Mouse (Mus musculus): ENCODE measurements around the gene 4933400A11Rik. TPM values are rescaled to one million over a fixed set of nuclear protein-coding genes. Genes with fewer than 3 reads are reported as not detected.

The 4933400A11Rik gene
- polyA plus RNA-seq, 1 experiment, result not detected

GRCm38 (mm10) chrX:169789702-169790101, 10.3 kb upstream of the 4933400A11Rik start:
- DNase-seq, result no peak
- Histone ChIP-seq H3K4me1 (ENCODE audit: control insufficient read depth, insufficient read depth, low read length) (no peaks in the 10 kb centered on the region), H3K27me3 (replicated peaks; ENCODE audit: control insufficient read depth, insufficient read depth, low read length) (no peaks in the 10 kb centered on the region), H3K4me3 (ENCODE audit: insufficient read depth, low read depth, low read length) (no peak overlapping the region), H3K27ac (ENCODE audit: insufficient read depth, low read depth, low read length) (no peak overlapping the region), H3K36me3 (ENCODE audit: control insufficient read depth, insufficient read depth, low read length) (no peaks in the 10 kb centered on the region)
- 79% methylated on average over 5 of the region's 5 CpGs for WGBS
- TF ChIP-seq POLR2A (IDR thresholded peaks at IDR 0.05; ENCODE audit: low read depth, low read length) (no peak), CTCF (conservative IDR thresholded peaks at IDR 0.05; ENCODE audit: insufficient read depth, insufficient read length, low read depth, low read length) (no peak)

- Histone ChIP-seq H3K4me1 (ENCODE audit: control insufficient read depth, insufficient read depth, low read length) (no peaks in the 10 kb centered on the region), H3K36me3 (ENCODE audit: control insufficient read depth, insufficient read depth, low read length) (no peaks in the 10 kb centered on the region), H3K27ac (ENCODE audit: insufficient read depth, low read depth, low read length) (no peak overlapping the region), H3K27me3 (replicated peaks; ENCODE audit: control insufficient read depth, insufficient read depth, low read length) (no peaks in the 10 kb centered on the region), H3K4me3 (ENCODE audit: insufficient read depth, low read depth, low read length) (no peak overlapping the region)
- TF ChIP-seq POLR2A (IDR thresholded peaks at IDR 0.05; ENCODE audit: low read depth, low read length), result no peak
- TF ChIP-seq CTCF (conservative IDR thresholded peaks at IDR 0.05; ENCODE audit: insufficient read depth, insufficient read length, low read depth, low read length), result no peak
- no peak for DNase-seq
- WGBS, result 89% methylated on average over 3 of the region's 3 CpGs
Measured at GRCm38 (mm10) chrX:169758001-169758400, 21.4 kb downstream of the 4933400A11Rik start.

- Histone ChIP-seq H3K27me3 (replicated peaks; ENCODE audit: control insufficient read depth, insufficient read depth, low read length) (no peaks in the 10 kb centered on the region), H3K27ac (ENCODE audit: insufficient read depth, low read depth, low read length) (no peak overlapping the region), H3K4me3 (ENCODE audit: insufficient read depth, low read depth, low read length) (no peak overlapping the region), H3K36me3 (ENCODE audit: control insufficient read depth, insufficient read depth, low read length) (no peaks in the 10 kb centered on the region), H3K4me1 (ENCODE audit: control insufficient read depth, insufficient read depth, low read length) (no peaks in the 10 kb centered on the region)
- no peak for TF ChIP-seq CTCF (conservative IDR thresholded peaks at IDR 0.05; ENCODE audit: insufficient read depth, insufficient read length, low read depth, low read length)
- TF ChIP-seq POLR2A (IDR thresholded peaks at IDR 0.05; ENCODE audit: low read depth, low read length), result no peak
- DNase-seq, result no peak
- 69% methylated on average over 3 of the region's 3 CpGs for WGBS
Measured at GRCm38 (mm10) chrX:169735387-169735969, 44.0 kb downstream of the 4933400A11Rik start.

Other genes starting within 250 kb of the 4933400A11Rik start
- gene Mid1, start 94.4 kb downstream of the 4933400A11Rik start, polyA plus RNA-seq (2012; rRNA removed), result 8.8 and 9.2 TPM in 2 replicates
- gene Gm21887, start 230.0 kb upstream of the 4933400A11Rik start, polyA plus RNA-seq (2012; rRNA removed), result 108 and 184 TPM in 2 replicates

Measured in kidney, adult 2 months (tissue).